Mouse (Mus musculus) kidney, embryonic 15.5 days (tissue): ENCODE measurements around the gene Slc16a8. TPM values are rescaled to one million over a fixed set of nuclear protein-coding genes. Genes with fewer than 3 reads are reported as not detected.

Experiments used
- ATAC-seq: fragments of 200-750 bp; cut with Nextera tagmentation; replicated peaks from 2 replicates; pipeline ENCODE4 v1.8.0; 2017; ENCODE audit warnings: moderate TSS enrichment; ENCODE audit not compliant: low FRiP score
- H3K27ac ChIP-seq: fragments of 300-500 bp; sonication (generic); 2 replicates; pipeline ENCODE4 v1.5.1; 2015; ENCODE audit warnings: mild to moderate bottlenecking, inconsistent platforms
- H3K27me3 ChIP-seq: fragments of 300-500 bp; sonication (generic); 2 replicates; pipeline ENCODE4 v1.6.1; 2015; ENCODE audit warnings: inconsistent platforms
- H3K36me3 ChIP-seq: fragments of 300-500 bp; sonication (generic); 2 replicates; pipeline ENCODE4 v1.6.1; 2015; ENCODE audit warnings: inconsistent platforms
- H3K4me1 ChIP-seq: fragments of 300-500 bp; sonication (generic); 2 replicates; pipeline ENCODE4 v1.6.1; 2015; ENCODE audit warnings: inconsistent platforms
- H3K4me2 ChIP-seq: fragments of 300-500 bp; sonication (generic); 2 replicates; pipeline ENCODE4 v1.6.1; 2015; ENCODE audit warnings: moderate library complexity, mild to moderate bottlenecking, inconsistent platforms
- H3K4me3 ChIP-seq: fragments of 300-500 bp; sonication (generic); replicated peaks from 2 replicates; pipeline ENCODE4 v1.5.1; 2015; ENCODE audit warnings: mild to moderate bottlenecking, inconsistent platforms
- H3K9ac ChIP-seq: fragments of 300-500 bp; sonication (generic); 2 replicates; pipeline ENCODE4 v1.6.1; 2015; ENCODE audit warnings: mild to moderate bottlenecking, inconsistent platforms
- H3K9me3 ChIP-seq: fragments of 300-500 bp; sonication (generic); replicated peaks from 2 replicates; pipeline ENCODE4 v1.6.1; 2016; ENCODE audit warnings: inconsistent platforms
- WGBS: fragments of 180-500 bp; shearing (Covaris S2); methylation state at CpG from one replicate; pipeline ENCODE4 v1.1.7; 2015; ENCODE audit warnings: mixed read lengths; 5-methylcytosine and 5-hydroxymethylcytosine counted together
- polyA plus RNA-seq: library from polyadenylated mRNA; unstranded; fragments of >200 nt; fragmentation: Nextera tagmentation; extraction: Ambion mirVana; gene quantifications from 2 replicates; pipeline ENCODE4 v1.2.1, GENCODE M21; 2015

Gene Slc16a8
- polyA plus RNA-seq, 1 experiment from 2014 or later = 0.26 TPM

- no peak overlapping the region for H3K4me3 ChIP-seq
- H3K4me2 ChIP-seq = 0 out of 2 replicates have a peak overlapping the region, but pooled peaks have one; percentile 9
- WGBS = 71% methylated on average over 27 of the region's 27 CpGs
- H3K36me3 ChIP-seq = no peaks in the 10 kb centered on the region
- 0 out of 2 replicates have a peak, but pooled peaks have one; percentile 28 for ATAC-seq
- no peak overlapping the region for H3K9ac ChIP-seq
- H3K4me1 ChIP-seq = peaks cover 11% of the 10 kb centered on the region
- no peaks in the 10 kb centered on the region for H3K9me3 ChIP-seq
- H3K27me3 ChIP-seq = no peaks in the 10 kb centered on the region
- no peak overlapping the region for H3K27ac ChIP-seq
These were observed 45.7 kb downstream of the Slc16a8 start for GRCm38 (mm10) chr15:79208758-79209439.

- Histone ChIP-seq H3K4me2 (no peak overlapping the region), H3K9me3 (no peaks in the 10 kb centered on the region), H3K4me1 (peaks cover 11% of the 10 kb centered on the region), H3K36me3 (no peaks in the 10 kb centered on the region), H3K27me3 (no peaks in the 10 kb centered on the region), H3K27ac (no peak overlapping the region), H3K4me3 (no peak overlapping the region), H3K9ac (no peak overlapping the region)
- no peak for ATAC-seq
- WGBS = 62% methylated on average over 6 of the region's 6 CpGs
These were observed 46.4 kb downstream of the Slc16a8 start for GRCm38 (mm10) chr15:79208211-79208610.

- Histone ChIP-seq H3K9ac (no peak overlapping the region), H3K4me1 (peaks cover 21% of the 10 kb centered on the region), H3K4me3 (no peak overlapping the region), H3K9me3 (no peaks in the 10 kb centered on the region), H3K27me3 (peaks cover 9% of the 10 kb centered on the region; the same call in 1 of the 2 replicates), H3K4me2 (no peak overlapping the region), H3K36me3 (no peaks in the 10 kb centered on the region), H3K27ac (no peak overlapping the region)
- 34% methylated on average over 10 of the region's 10 CpGs for WGBS
- no peak for ATAC-seq
These were observed 52.0 kb downstream of the Slc16a8 start for GRCm38 (mm10) chr15:79202575-79202974.

GRCm38 (mm10) chr15:79201491-79202150, 52.9 kb downstream of the Slc16a8 start:
- H3K9ac ChIP-seq = no peak overlapping the region
- ATAC-seq = 0 out of 2 replicates have a peak, but pooled peaks have one; percentile 40
- H3K9me3 ChIP-seq = no peaks in the 10 kb centered on the region
- H3K4me3 ChIP-seq = no peak overlapping the region
- H3K4me2 ChIP-seq = 0 out of 2 replicates have a peak overlapping the region, but pooled peaks have one; percentile 29
- no peaks in the 10 kb centered on the region for H3K36me3 ChIP-seq
- no peak overlapping the region for H3K27ac ChIP-seq
- H3K4me1 ChIP-seq = peaks cover 21% of the 10 kb centered on the region
- peaks cover 9% of the 10 kb centered on the region; the same call in 1 of the 2 replicates for H3K27me3 ChIP-seq
- WGBS = 20% methylated on average over 13 of the region's 13 CpGs

Other genes with a start within 250 kb of the Slc16a8 start
- gene H1f0, start 226.3 kb downstream of the Slc16a8 start, polyA plus RNA-seq = 513 and 545 TPM in 2 replicates
- gene Galr3, start 212.9 kb downstream of the Slc16a8 start, polyA plus RNA-seq = 0.12 and 0.30 TPM in 2 replicates
- gene Ankrd54, start 191.9 kb downstream of the Slc16a8 start, polyA plus RNA-seq = 47.7 and 56.3 TPM in 2 replicates
- 243 and 247 TPM in 2 replicates for gene Eif3l, start 179.6 kb downstream of the Slc16a8 start, polyA plus RNA-seq
- gene Micall1, start 145.9 kb downstream of the Slc16a8 start, polyA plus RNA-seq = 8.6 and 11.0 TPM in 2 replicates
- 303 and 317 TPM in 2 replicates for gene Polr2f, start 113.8 kb downstream of the Slc16a8 start, polyA plus RNA-seq
- 7.7 and 10.5 TPM in 2 replicates for gene 1700088E04Rik, start 113.5 kb downstream of the Slc16a8 start, polyA plus RNA-seq
- 0.40 and 0.96 TPM in 2 replicates for gene Sox10, start 89.5 kb downstream of the Slc16a8 start, polyA plus RNA-seq
- 45.5 and 49.8 TPM in 2 replicates for gene Pick1, start 25.6 kb downstream of the Slc16a8 start, polyA plus RNA-seq
- 0.67 and 0.74 TPM in 2 replicates for gene Gm49486, start 25.4 kb downstream of the Slc16a8 start, polyA plus RNA-seq
- 13.4 and 14.3 TPM in 2 replicates for gene Baiap2l2, start 30.8 kb upstream of the Slc16a8 start, polyA plus RNA-seq
- gene Pla2g6, start 73.6 kb upstream of the Slc16a8 start, polyA plus RNA-seq = 16.9 and 17.7 TPM in 2 replicates
- gene Maff, start 91.9 kb upstream of the Slc16a8 start, polyA plus RNA-seq = 3.8 and 4.4 TPM in 2 replicates
- gene Tmem184b, start 148.8 kb upstream of the Slc16a8 start, polyA plus RNA-seq = 67.7 and 75.5 TPM in 2 replicates
- 87.0 and 90.6 TPM in 2 replicates for gene Csnk1e, start 200.8 kb upstream of the Slc16a8 start, polyA plus RNA-seq